Comparison of ENCODE assay signal across 1 mouse cellular context in the genomic region with DNA sequence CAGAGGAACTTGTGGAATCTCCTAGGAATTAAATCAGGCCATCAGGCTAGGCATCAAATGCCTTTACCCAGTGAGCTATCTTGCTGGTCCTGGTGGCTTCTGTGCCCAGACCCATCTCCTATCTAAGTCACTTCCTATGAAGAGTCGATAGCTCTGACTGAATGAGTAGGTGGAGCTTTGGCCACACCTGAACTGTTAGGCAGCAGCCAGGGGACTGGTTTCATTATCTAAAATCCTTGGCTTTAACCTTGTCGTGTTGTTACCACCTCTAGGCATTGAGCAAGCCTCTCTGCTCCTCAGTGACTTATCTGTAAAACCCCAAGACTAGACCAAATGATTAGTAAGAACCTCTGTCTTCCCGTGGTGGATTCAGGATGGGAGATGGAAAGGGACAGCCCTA.
TF ChIP-seq lines count a peak whose summit lies in the region.

No protein-coding gene starts in this region.

TF ChIP-seq in MEL, 35 proteins besides CTCF, POLR2A, EP300 and RAD21:
- TF ChIP-seq MEF2A (IDR thresholded peaks at IDR 0.05; ENCODE audit: extremely low read depth, insufficient replicate concordance, low read depth, low read length, poor library complexity, severe bottlenecking) (no peak), HCFC1 (IDR thresholded peaks at IDR 0.05; ENCODE audit: low read depth, low read length) (no peak), TCF12 (IDR thresholded peaks at IDR 0.05; ENCODE audit: low read depth, low read length) (no peak), ZC3H11A (IDR thresholded peaks at IDR 0.05; ENCODE audit: low read depth, low read length) (no peak), ZMIZ1 (IDR thresholded peaks at IDR 0.05; ENCODE audit: low read depth, low read length) (no peak), ELF1 (IDR thresholded peaks at IDR 0.05; ENCODE audit: low read depth, low read length) (no peak), KAT2A (conservative IDR thresholded peaks at IDR 0.05; ENCODE audit: low read depth, low read length) (no peak), TBP (IDR thresholded peaks at IDR 0.05; ENCODE audit: low read depth, low read length) (no peak), RCOR1 (IDR thresholded peaks at IDR 0.05; ENCODE audit: low read depth, low read length) (no peak)
